Mouse (Mus musculus): Measurements from ENCODE around the gene Jakmip3. TPM values are rescaled to one million over a fixed set of nuclear protein-coding genes. Genes with fewer than 3 reads are reported as not detected.

Jakmip3 gene
- total and polyA plus RNA-seq, 3 experiments: not detected

GRCm38 (mm10) chr7:139027136-139027535, 86.6 kb downstream of the Jakmip3 start:
- TF ChIP-seq RAD21 (IDR thresholded peaks at IDR 0.05; ENCODE audit: low read depth, low read length): no peak
- no peak for TF ChIP-seq ETS1 (conservative IDR thresholded peaks at IDR 0.05; ENCODE audit: low read depth, low read length)
- no peak for TF ChIP-seq JUN (IDR thresholded peaks at IDR 0.05; ENCODE audit: insufficient read depth, low read depth, low read length)
- no peak for TF ChIP-seq PAX5 (IDR thresholded peaks at IDR 0.05; ENCODE audit: low read length)
- TF ChIP-seq POLR2A (IDR thresholded peaks at IDR 0.05; ENCODE audit: low read depth, low read length): no peak
- TF ChIP-seq E2F4 (IDR thresholded peaks at IDR 0.05; ENCODE audit: insufficient replicate concordance, low read depth, low read length): no peak
- TF ChIP-seq ELF1 (IDR thresholded peaks at IDR 0.05; ENCODE audit: low read depth, low read length): no peak
- Histone ChIP-seq H3K4me1 (ENCODE audit: control insufficient read depth in 1 of 2, insufficient read depth in 2 of 2) (no peaks in the 10 kb centered on the region), H3K9ac (ENCODE audit: insufficient read depth, low read depth) (no peak overlapping the region), H3K79me2 (replicated peaks; ENCODE audit: control insufficient read depth, extremely low read depth, insufficient read depth, poor library complexity, severe bottlenecking) (no peaks in the 10 kb centered on the region), H3K36me3 (replicated peaks in 1 of 2; ENCODE audit: control insufficient read depth in 1 of 2, insufficient read depth in 1 of 2, low read length in 1 of 2) (no peaks in the 10 kb centered on the region), H3K4me2 (ENCODE audit: insufficient read depth, low read depth, poor library complexity, severe bottlenecking) (no peak overlapping the region), H3K27ac (ENCODE audit: insufficient read depth, low read depth) (no peak overlapping the region), H3K27me3 (replicated peaks) (peaks cover 94% of the 10 kb centered on the region), H3K4me3 (replicated peaks in 1 of 3; ENCODE audit: low read depth in 2 of 3, low read length in 2 of 3, poor library complexity in 1 of 3) (no peak overlapping the region), H3K9me3 (replicated peaks; ENCODE audit: low read length) (no peaks in the 10 kb centered on the region)
- dilution Hi-C loops (cut with MboI; ENCODE audit: extremely low pct_ligation_motif_present, extremely low pct_unique_long_range_greater_than_20kb, low sequenced_read_pairs): no loop called here
- in situ Hi-C loops (cut with MboI; ENCODE audit: low pct_ligation_motif_present, low pct_unique_long_range_greater_than_20kb, low sequenced_read_pairs): no loop called here
- no peak for DNase-seq (ENCODE audit: extremely low read depth)

DNA sequence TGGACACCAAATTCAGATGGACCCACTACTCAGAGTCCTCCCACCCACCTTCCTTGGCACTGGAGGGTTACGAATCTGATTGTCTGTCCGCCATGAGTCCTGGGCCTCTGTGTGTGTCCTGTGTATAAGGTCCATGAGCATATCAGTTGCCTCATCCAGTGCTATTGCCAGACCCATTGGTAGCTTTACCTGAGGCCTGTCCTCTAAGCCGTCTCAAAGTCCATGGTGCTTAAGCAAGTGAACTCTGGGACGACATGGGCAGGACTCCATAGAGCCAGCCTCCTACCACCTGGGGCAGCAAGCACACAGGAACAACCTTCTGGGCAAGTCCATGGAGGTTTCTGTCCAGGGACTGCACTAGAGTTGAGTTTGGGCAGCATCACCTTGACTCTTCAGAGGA, 90.7 kb downstream of the Jakmip3 start:
- H3K9ac ChIP-seq (ENCODE audit: insufficient read depth, low read depth): no peak overlapping the region
- H3K27ac ChIP-seq (ENCODE audit: insufficient read depth, low read depth): no peak overlapping the region
- no peaks in the 10 kb centered on the region for H3K79me2 ChIP-seq (replicated peaks; ENCODE audit: control insufficient read depth, extremely low read depth, insufficient read depth, poor library complexity, severe bottlenecking)
- no peak overlapping the region for H3K4me2 ChIP-seq (ENCODE audit: insufficient read depth, low read depth, poor library complexity, severe bottlenecking)
- no peaks in the 10 kb centered on the region for H3K4me1 ChIP-seq (ENCODE audit: control insufficient read depth in 1 of 2, insufficient read depth in 2 of 2)
- no peak overlapping the region for H3K4me3 ChIP-seq (replicated peaks in 1 of 3; ENCODE audit: low read depth in 2 of 3, low read length in 2 of 3, poor library complexity in 1 of 3)
- no peaks in the 10 kb centered on the region for H3K9me3 ChIP-seq (replicated peaks; ENCODE audit: low read length)
- no peak for TF ChIP-seq ZKSCAN1 (IDR thresholded peaks at IDR 0.05; ENCODE audit: borderline replicate concordance, low read depth, low read length)
- TF ChIP-seq CHD1 (IDR thresholded peaks at IDR 0.05; ENCODE audit: low read depth, low read length): no peak
- no peak for TF ChIP-seq MAFK (IDR thresholded peaks at IDR 0.05; ENCODE audit: insufficient replicate concordance, low read length)
- TF ChIP-seq NRF1 (IDR thresholded peaks at IDR 0.05; ENCODE audit: low read depth, low read length): no peak
- no peak for TF ChIP-seq RCOR1 (conservative IDR thresholded peaks at IDR 0.05; ENCODE audit: low read depth, low read length)
- TF ChIP-seq ZNF384 (IDR thresholded peaks at IDR 0.05; ENCODE audit: low read depth, low read length): no peak
- no peak for TF ChIP-seq MEF2A (IDR thresholded peaks at IDR 0.05; ENCODE audit: borderline replicate concordance, low read depth, low read length)
- peaks cover 58% of the 10 kb centered on the region for H3K27me3 ChIP-seq (replicated peaks)
- H3K36me3 ChIP-seq (replicated peaks in 1 of 2; ENCODE audit: control insufficient read depth in 1 of 2, insufficient read depth in 1 of 2, low read length in 1 of 2): no peaks in the 10 kb centered on the region
- in situ Hi-C loops (cut with MboI; ENCODE audit: low pct_ligation_motif_present, low pct_unique_long_range_greater_than_20kb, low sequenced_read_pairs): no loop called here
- dilution Hi-C loops (cut with MboI; ENCODE audit: extremely low pct_ligation_motif_present, extremely low pct_unique_long_range_greater_than_20kb, low sequenced_read_pairs): no loop called here
- DNase-seq (ENCODE audit: extremely low read depth): no peak

GRCm38 (mm10) chr7:139063406-139063805, 122.9 kb downstream of the Jakmip3 start:
- in situ Hi-C loops (cut with MboI; ENCODE audit: low pct_ligation_motif_present, low pct_unique_long_range_greater_than_20kb, low sequenced_read_pairs): no loop called here
- Histone ChIP-seq H3K4me2 (ENCODE audit: insufficient read depth, low read depth, poor library complexity, severe bottlenecking) (no peak overlapping the region), H3K9me3 (replicated peaks; ENCODE audit: low read length) (no peaks in the 10 kb centered on the region), H3K27me3 (replicated peaks) (peaks cover 51% of the 10 kb centered on the region), H3K36me3 (replicated peaks in 1 of 2; ENCODE audit: control insufficient read depth in 1 of 2, insufficient read depth in 1 of 2, low read length in 1 of 2) (no peaks in the 10 kb centered on the region), H3K27ac (ENCODE audit: insufficient read depth, low read depth) (no peak overlapping the region), H3K9ac (ENCODE audit: insufficient read depth, low read depth) (no peak overlapping the region), H3K4me1 (ENCODE audit: control insufficient read depth in 1 of 2, insufficient read depth in 2 of 2) (no peaks in the 10 kb centered on the region), H3K4me3 (replicated peaks in 1 of 3; ENCODE audit: low read depth in 2 of 3, low read length in 2 of 3, poor library complexity in 1 of 3) (no peak overlapping the region), H3K79me2 (replicated peaks; ENCODE audit: control insufficient read depth, extremely low read depth, insufficient read depth, poor library complexity, severe bottlenecking) (no peaks in the 10 kb centered on the region)
- TF ChIP-seq CTCF (conservative IDR thresholded peaks at IDR 0.05 in 1 of 2, IDR thresholded peaks at IDR 0.05 in 1 of 2; ENCODE audit: low read depth in 2 of 2, low read length in 2 of 2) (peak in 1 of 2 experiments; percentile 62; a peak in 2 of 4 replicates), RAD21 (IDR thresholded peaks at IDR 0.05; ENCODE audit: low read depth, low read length) (peak; percentile 59), SMC3 (IDR thresholded peaks at IDR 0.05; ENCODE audit: low read depth, low read length) (peak; percentile 30; the same call in 1 of the 2 replicates), ZKSCAN1 (IDR thresholded peaks at IDR 0.05; ENCODE audit: borderline replicate concordance, low read depth, low read length) (no peak)
- peak; percentile 20 for DNase-seq (ENCODE audit: extremely low read depth)
- dilution Hi-C loops (cut with MboI; ENCODE audit: extremely low pct_ligation_motif_present, extremely low pct_unique_long_range_greater_than_20kb, low sequenced_read_pairs): no loop called here
